8 mouse cellular contexts compared by ENCODE assay signal in genomic region chr12:80130558-80131358, GRCm38 (mm10). TPM values are rescaled to one million over a fixed set of nuclear protein-coding genes. Genes with fewer than 3 reads are reported as not detected.
DNase-seq lines count a peak whose midpoint lies in the region; ATAC-seq and TF ChIP-seq lines count a peak whose summit lies in the region.

No protein-coding gene starts in this region.

- H3K9me3 ChIP-seq in heart, postnatal 0 days (replicated peaks; ENCODE audit: control insufficient read depth, low read length), result no peaks in the 10 kb centered on the region
- H3K9me3 ChIP-seq in midbrain, embryonic 13.5 days, result no peaks in the 10 kb centered on the region

- peaks cover 29% of the 10 kb centered on the region for H3K4me1 ChIP-seq in heart, postnatal 0 days (ENCODE audit: control insufficient read depth, insufficient read depth)
- peaks cover 27% of the 10 kb centered on the region for H3K4me1 ChIP-seq in midbrain, embryonic 13.5 days (replicated peaks)

- peak; percentile 48 to 69 for DNase-seq in adrenal gland, adult (ENCODE audit: inconsistent age in 2 of 2, low spot score in 1 of 2)
- no peak for DNase-seq in adrenal gland, adult 18-20 months (ENCODE audit: low spot score in 2 of 2)
- DNase-seq in embryo, embryonic 10 days (ENCODE audit: low spot score), result peak; percentile 83
- peak; percentile 75 for DNase-seq in heart, postnatal 0 days (ENCODE audit: low spot score)
- DNase-seq in kidney, postnatal 36 days, result peak; percentile 61 to 72
- DNase-seq in thymus, postnatal 25 days, result peak; percentile 52
- no peak for DNase-seq in urinary bladder, postnatal 10 days (ENCODE audit: low spot score)

- TF ChIP-seq EP300 in heart, postnatal 0 days (IDR thresholded peaks at IDR 0.05; ENCODE audit: low read depth), result no peak

- peak overlapping the region; percentile 92; the same call in 1 of the 2 replicates for H3K9ac ChIP-seq in heart, postnatal 0 days (replicated peaks; ENCODE audit: low read depth, low read length)
- H3K9ac ChIP-seq in midbrain, embryonic 13.5 days (replicated peaks), result peak overlapping the region; percentile 42; the same call in 1 of the 2 replicates

- no peak for TF ChIP-seq CTCF in heart, postnatal 0 days (IDR thresholded peaks at IDR 0.05; ENCODE audit: low read depth)

- no peaks in the 10 kb centered on the region for H3K27me3 ChIP-seq in heart, postnatal 0 days (ENCODE audit: control insufficient read depth, insufficient read depth, low read length)
- no peaks in the 10 kb centered on the region for H3K27me3 ChIP-seq in midbrain, embryonic 13.5 days

- H3K4me3 ChIP-seq in heart, postnatal 0 days (ENCODE audit: low read depth, low read length), result no peak overlapping the region
- H3K4me3 ChIP-seq in midbrain, embryonic 13.5 days (replicated peaks), result 0 out of 2 replicates have a peak overlapping the region, but pooled peaks have one; percentile 4

- H3K4me2 ChIP-seq in heart, postnatal 0 days (ENCODE audit: low read depth, low read length), result peak overlapping the region; percentile 73
- H3K4me2 ChIP-seq in midbrain, embryonic 13.5 days (replicated peaks), result peak overlapping the region; percentile 74

- H3K27ac ChIP-seq in heart, postnatal 0 days (ENCODE audit: low read depth), result peak overlapping the region; percentile 100
- peak overlapping the region; percentile 80 for H3K27ac ChIP-seq in midbrain, embryonic 13.5 days

- H3K36me3 ChIP-seq in heart, postnatal 0 days (replicated peaks; ENCODE audit: control insufficient read depth, insufficient read depth, low read length), result peaks cover 20% of the 10 kb centered on the region; the same call in 1 of the 2 replicates
- H3K36me3 ChIP-seq in midbrain, embryonic 13.5 days, result no peaks in the 10 kb centered on the region

- peak; percentile 34; the same call in 1 of the 2 replicates for ATAC-seq in heart, postnatal 0 days (ENCODE audit: insufficient read depth, low read depth)
- peak; percentile 49 for ATAC-seq in midbrain, embryonic 13.5 days

- 13% methylated on average over 6 of the region's 6 CpGs for WGBS in heart, postnatal 0 days
- 9% methylated on average over 5 of the region's 6 CpGs for whole genome bisulfite sequencing in midbrain, embryonic 13.5 days

RNA-seq across cellular contexts. Expression of gene Zfp36l1, which starts 17.9 kb away (rescaled TPM):
- 100 to 1,000 TPM; 172 to 225 TPM for total RNA-seq in adrenal gland, adult 18-20 months (2021)
- total RNA-seq in heart, postnatal 0 days (2014; rRNA removed; ENCODE audit: low replicate concordance), result 80.6 and 85.1 TPM in 2 replicates
- polyA plus RNA-seq in heart, postnatal 0 days (2015; fragmentation: Nextera tagmentation; extraction: Ambion mirVana), result 60.3 and 69.6 TPM in 2 replicates
- polyA plus RNA-seq in midbrain, embryonic 13.5 days (2015; fragmentation: Nextera tagmentation; extraction: Ambion mirVana), result 51.7 and 60.1 TPM in 2 replicates

Comparison
In these comparisons a context has a peak if more than half of its experiments do, and no peak if none do; other contexts are left out.
1. DNase-seq: peak in adrenal gland, adult (2 of 2), embryo, embryonic 10 days (single experiment), heart, postnatal 0 days (single experiment), kidney, postnatal 36 days (2 of 2) and thymus, postnatal 25 days (single experiment); none in adrenal gland, adult 18-20 months (0 of 2) and urinary bladder, postnatal 10 days (single experiment).